Mouse (Mus musculus) kidney, adult 2 months (tissue): ENCODE results near the gene Cdk6. TPM values are rescaled to one million over a fixed set of nuclear protein-coding genes. Genes with fewer than 3 reads are reported as not detected.

Experiments used
- DNase-seq: peaks from one replicate; pipeline ENCODE4 v3.0.0; 2021
- H3K27ac ChIP-seq: fragments of 200-500 bp; 2 replicates; pipeline ENCODE4 v1.5.1; 2012; ENCODE audit warnings: low read depth, low read length, control low read depth, inconsistent platforms; ENCODE audit not compliant: insufficient read depth
- H3K27me3 ChIP-seq: fragments of 200-500 bp; replicated peaks from 2 replicates; pipeline ENCODE4 v1.6.1; 2012; ENCODE audit warnings: mild to moderate bottlenecking, moderate library complexity, low read length, inconsistent platforms; ENCODE audit not compliant: control insufficient read depth, insufficient read depth
- H3K36me3 ChIP-seq: fragments of 200-500 bp; 2 replicates; pipeline ENCODE4 v1.6.1; 2012; ENCODE audit warnings: mild to moderate bottlenecking, moderate library complexity, low read length, inconsistent platforms; ENCODE audit not compliant: control insufficient read depth, insufficient read depth
- H3K4me1 ChIP-seq: fragments of 200-500 bp; 2 replicates; pipeline ENCODE4 v1.6.1; 2011; ENCODE audit warnings: low read length; ENCODE audit not compliant: control insufficient read depth, insufficient read depth
- H3K4me3 ChIP-seq: fragments of 200-500 bp; 2 replicates; pipeline ENCODE4 v1.5.1; 2011; ENCODE audit warnings: mild to moderate bottlenecking, low read depth, low read length, control low read depth; ENCODE audit not compliant: insufficient read depth
- CTCF ChIP-seq: fragments of 200-500 bp; conservative IDR thresholded peaks from 2 replicates; pipeline ENCODE4 v1.5.1; 2011; ENCODE audit warnings: low read depth, mild to moderate bottlenecking, control low read depth, low read length, moderate library complexity, mixed read lengths; ENCODE audit not compliant: insufficient read depth, insufficient read length
- POLR2A ChIP-seq: fragments of 200-500 bp; IDR thresholded peaks from one replicate; pipeline ENCODE4 v1.6.1; 2011; ENCODE audit warnings: low read depth, low read length, control low read depth
- WGBS: fragments of 180-500 bp; shearing (Covaris S2); methylation state at CpG from one replicate; pipeline ENCODE4 v1.1.7; 2018; 5-methylcytosine and 5-hydroxymethylcytosine counted together
- polyA plus RNA-seq: library from polyadenylated mRNA; depleted of rRNA; stranded (reverse); fragments of >200 nt; gene quantifications from 2 replicates; pipeline ENCODE4 v1.2.3, GENCODE M21; 2012

Cdk6 gene
- polyA plus RNA-seq, 1 experiment, result 6.0 TPM

DNA sequence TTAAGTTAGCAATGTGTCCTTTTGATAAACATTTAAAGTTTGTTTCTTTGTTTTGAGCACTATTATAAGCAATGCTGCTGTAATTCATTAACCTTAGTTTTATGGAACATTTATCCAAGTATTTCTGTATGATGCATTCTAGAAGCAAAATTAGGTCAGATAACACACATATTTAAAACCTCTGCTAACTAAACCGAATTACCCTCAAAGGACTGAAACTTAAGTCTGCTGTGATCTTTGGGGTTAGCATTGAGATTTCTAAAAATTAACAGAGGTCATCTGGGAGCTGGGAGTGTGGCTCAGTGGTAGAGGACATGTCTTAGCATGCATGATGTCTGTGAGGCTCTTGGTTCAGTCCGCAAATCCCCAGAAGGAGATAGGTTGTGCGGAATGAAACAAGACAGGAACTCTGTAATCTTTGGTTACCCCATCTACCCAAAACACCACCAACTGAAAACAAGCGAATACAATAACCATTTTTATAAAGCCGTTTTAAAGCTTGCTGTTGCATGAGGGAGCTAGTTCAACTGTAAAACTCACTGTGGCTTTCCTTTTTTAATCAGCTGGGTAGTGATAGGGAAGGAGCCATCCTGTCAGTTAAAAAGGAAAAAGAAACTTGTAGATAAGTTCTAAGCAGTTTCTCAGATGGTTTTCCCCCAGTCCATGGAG lies 141.9 kb downstream of the Cdk6 start:
- H3K27me3 ChIP-seq, result no peaks in the 10 kb centered on the region
- no peak overlapping the region for H3K4me3 ChIP-seq
- H3K4me1 ChIP-seq, result no peaks in the 10 kb centered on the region; the same call in 1 of the 2 replicates
- H3K36me3 ChIP-seq, result no peaks in the 10 kb centered on the region
- H3K27ac ChIP-seq, result no peak overlapping the region
- DNase-seq, result no peak
- 86% methylated on average over 5 of the region's 5 CpGs for WGBS
- no peak for TF ChIP-seq CTCF
- no peak for TF ChIP-seq POLR2A

DNA sequence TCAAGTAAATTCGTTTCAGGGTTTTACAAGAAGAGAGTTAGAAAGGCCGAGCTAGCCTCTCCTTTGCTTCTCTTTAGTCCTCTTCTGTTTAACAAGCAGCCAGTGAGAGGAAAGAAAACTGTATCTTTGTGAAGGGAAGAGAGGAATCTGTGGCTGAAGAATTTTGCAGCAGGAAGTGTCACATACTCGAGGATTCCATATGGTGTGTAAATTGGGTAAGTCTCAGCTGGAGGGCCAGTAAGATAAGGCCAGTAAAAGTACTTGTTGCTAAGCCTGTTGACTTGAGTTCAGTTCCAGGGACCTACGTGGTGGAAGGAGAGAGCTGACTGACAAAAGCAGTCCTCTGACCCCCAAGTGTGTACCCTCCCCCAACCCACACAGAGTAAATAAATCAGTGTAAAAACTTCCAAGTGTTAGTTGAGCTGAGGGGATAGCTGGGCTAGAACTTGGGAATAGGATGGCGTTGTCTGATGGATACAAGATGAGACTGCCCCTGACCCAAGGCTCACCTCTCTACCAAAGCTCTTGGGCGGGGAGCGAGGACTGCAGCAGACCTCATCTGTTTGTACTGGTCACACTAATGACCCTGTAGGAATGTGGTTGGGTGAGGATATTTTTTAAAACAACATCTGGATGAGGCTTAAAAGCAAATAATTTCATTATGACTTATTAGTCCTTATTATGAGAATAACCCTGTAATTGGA lies 145.4 kb downstream of the Cdk6 start:
- H3K27ac ChIP-seq, result no peak overlapping the region
- no peaks in the 10 kb centered on the region; the same call in 1 of the 2 replicates for H3K4me1 ChIP-seq
- no peak for DNase-seq
- TF ChIP-seq CTCF (no peak), POLR2A (no peak)
- no peaks in the 10 kb centered on the region for H3K36me3 ChIP-seq
- 72% methylated on average over 7 of the region's 7 CpGs for WGBS
- H3K4me3 ChIP-seq, result no peak overlapping the region
- H3K27me3 ChIP-seq, result no peaks in the 10 kb centered on the region

DNA sequence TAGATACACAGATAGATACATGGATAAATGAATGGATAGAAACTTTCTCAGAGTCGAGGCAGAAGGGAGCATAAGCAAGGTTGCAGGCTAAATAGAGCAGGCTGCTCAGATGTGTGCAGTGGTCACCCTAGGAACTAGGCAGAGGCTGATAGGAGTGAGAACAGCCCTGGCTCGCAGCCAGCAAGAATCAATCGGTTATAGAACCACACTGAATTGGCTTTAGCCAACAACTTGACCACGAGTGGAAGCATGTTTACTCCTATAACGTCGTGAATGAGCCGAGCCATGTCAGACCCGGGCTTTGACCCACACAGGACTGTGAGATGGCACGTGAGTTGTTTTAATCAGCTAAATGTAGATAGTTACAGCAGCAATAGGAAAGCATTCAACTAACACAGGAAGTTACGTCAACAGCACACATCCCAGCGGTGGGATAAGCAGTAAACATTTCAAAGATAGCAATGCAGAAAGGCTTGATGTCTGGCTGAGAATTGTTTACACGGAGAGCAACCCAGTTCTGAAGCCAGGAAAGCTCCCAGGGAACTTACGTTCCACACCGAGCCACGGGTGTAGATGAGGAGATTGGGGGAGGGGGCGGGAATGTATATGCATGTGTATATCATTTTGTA lies 147.0 kb downstream of the Cdk6 start:
- 71% methylated on average over 16 of the region's 16 CpGs for WGBS
- Histone ChIP-seq H3K27ac (no peak overlapping the region), H3K4me3 (no peak overlapping the region), H3K36me3 (no peaks in the 10 kb centered on the region), H3K4me1 (peaks cover 4% of the 10 kb centered on the region; the same call in 1 of the 2 replicates), H3K27me3 (no peaks in the 10 kb centered on the region)
- no peak for TF ChIP-seq CTCF
- TF ChIP-seq POLR2A, result no peak
- DNase-seq, result no peak

DNA sequence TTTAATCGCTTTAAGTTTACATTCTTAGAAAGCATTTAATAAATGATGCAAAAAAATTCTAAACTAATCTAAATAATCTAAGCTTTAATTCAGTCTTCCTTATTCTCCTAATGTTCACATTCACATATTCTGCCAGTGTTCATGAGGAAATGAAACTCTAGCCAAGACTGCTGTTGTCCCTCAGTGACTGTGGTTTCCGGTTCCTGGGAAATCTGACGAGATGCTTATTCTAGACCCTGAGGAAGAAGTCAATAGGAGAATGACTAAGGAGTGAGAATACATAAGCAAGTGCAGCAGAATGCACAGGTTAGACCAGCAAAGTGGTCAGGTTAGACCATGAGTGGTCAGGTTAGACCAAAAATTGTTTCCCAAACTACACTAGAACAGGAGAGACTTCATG lies 149.1 kb downstream of the Cdk6 start:
- TF ChIP-seq CTCF (no peak), POLR2A (no peak)
- Histone ChIP-seq H3K4me3 (no peak overlapping the region), H3K4me1 (peaks cover 4% of the 10 kb centered on the region; the same call in 1 of the 2 replicates), H3K27ac (no peak overlapping the region), H3K27me3 (no peaks in the 10 kb centered on the region), H3K36me3 (no peaks in the 10 kb centered on the region)
- DNase-seq, result peak; percentile 32
- 78% methylated on average over 3 of the region's 3 CpGs for WGBS

DNA sequence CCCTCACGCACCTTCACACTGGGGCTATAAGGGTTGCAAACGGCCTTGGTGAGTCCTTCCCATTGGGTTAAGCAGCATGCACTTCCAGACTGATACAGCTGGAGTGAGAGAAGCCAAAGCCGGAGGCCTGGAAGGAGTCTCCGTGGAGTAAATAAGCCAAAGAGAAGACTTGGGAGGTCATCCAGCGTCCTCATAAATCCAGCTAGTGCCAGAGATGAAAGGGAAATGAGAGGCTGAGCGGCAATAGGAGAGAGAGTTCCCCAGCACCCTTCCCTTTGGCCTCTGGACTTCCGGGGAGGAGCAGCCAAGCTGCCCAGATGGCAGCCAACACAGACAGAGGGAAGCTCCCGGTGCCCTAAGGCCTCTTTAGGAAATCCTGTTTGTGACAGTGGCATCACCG lies 149.8 kb downstream of the Cdk6 start:
- no peak overlapping the region for H3K4me3 ChIP-seq
- H3K4me1 ChIP-seq, result peaks cover 4% of the 10 kb centered on the region; the same call in 1 of the 2 replicates
- WGBS, result 26% methylated on average over 9 of the region's 9 CpGs
- DNase-seq, result peak; percentile 88
- no peaks in the 10 kb centered on the region for H3K36me3 ChIP-seq
- TF ChIP-seq POLR2A (no peak), CTCF (no peak)
- H3K27me3 ChIP-seq, result no peaks in the 10 kb centered on the region
- H3K27ac ChIP-seq, result no peak overlapping the region

DNA sequence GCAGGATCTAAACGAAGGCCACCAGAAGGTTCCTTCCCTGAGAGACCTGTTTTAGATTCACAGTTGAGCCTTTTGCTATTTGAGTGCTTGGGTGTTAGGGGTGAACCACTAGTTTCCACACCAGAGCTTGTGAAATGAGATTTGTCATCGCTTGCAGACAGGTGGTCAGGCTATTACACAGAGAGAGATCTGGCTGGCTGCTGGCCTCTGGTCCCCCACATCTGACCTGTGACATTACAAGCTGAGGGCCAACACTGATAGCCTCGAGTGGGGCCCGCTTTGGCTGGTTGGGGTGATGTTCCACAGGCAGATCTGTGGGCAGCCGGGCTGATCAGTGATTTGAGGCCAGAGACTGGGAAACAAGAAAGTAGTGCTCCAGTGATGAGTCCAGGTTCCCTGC lies 150.6 kb downstream of the Cdk6 start:
- Histone ChIP-seq H3K36me3 (no peaks in the 10 kb centered on the region), H3K4me3 (no peak overlapping the region), H3K27me3 (no peaks in the 10 kb centered on the region), H3K27ac (no peak overlapping the region), H3K4me1 (peaks cover 4% of the 10 kb centered on the region; the same call in 1 of the 2 replicates)
- no peak for TF ChIP-seq CTCF
- no peak for TF ChIP-seq POLR2A
- 69% methylated on average over 5 of the region's 5 CpGs for WGBS
- DNase-seq, result no peak

DNA sequence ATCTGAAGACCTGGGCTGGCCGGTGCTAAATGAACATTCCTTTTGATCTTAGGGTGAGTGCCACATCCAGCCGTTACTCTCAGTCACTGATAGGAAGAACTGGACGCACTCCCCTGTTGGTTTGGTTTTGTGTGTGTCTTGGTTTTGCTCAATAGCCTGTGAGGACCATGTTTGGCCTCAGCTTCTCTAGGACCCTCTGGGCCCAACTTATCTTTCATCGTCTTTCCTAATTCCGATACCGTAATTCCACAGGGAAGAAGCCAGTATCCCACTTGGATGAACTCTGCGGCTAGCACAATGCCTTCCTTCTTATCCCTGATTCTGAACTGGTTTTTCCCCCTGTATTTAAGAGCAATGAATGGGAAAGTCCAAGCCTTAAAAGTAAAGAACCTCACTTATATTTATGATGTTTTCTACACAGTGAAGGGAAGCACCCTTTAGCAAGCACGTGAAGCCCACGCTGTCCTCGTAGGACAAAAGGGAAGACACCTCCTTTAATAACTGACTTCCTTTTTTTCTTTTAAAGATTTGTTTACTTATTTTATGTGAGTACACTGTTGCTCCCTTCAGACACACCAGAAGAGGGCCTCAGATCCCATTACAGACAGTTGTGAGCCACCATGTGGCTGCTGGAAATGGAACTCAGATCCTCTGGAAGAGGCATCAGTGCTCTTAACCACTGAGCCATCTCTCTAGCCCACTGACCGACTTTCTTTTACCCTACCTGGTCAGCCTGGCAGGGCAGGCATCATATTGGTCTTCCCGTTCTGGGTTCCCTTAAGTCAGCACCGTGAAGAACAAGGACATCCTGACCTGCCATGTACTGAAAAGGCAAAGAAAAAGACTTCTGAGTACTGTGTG lies 151.7 kb downstream of the Cdk6 start:
- Histone ChIP-seq H3K27me3 (no peaks in the 10 kb centered on the region), H3K27ac (no peak overlapping the region), H3K36me3 (no peaks in the 10 kb centered on the region), H3K4me3 (no peak overlapping the region), H3K4me1 (peaks cover 4% of the 10 kb centered on the region; the same call in 1 of the 2 replicates)
- 93% methylated on average over 13 of the region's 13 CpGs for WGBS
- TF ChIP-seq POLR2A, result no peak
- no peak for TF ChIP-seq CTCF
- no peak for DNase-seq
